Mouse (Mus musculus) thymus, adult 2 months (tissue): Measurements from ENCODE around the gene Pigp. TPM values are rescaled to one million over a fixed set of nuclear protein-coding genes. Genes with fewer than 3 reads are reported as not detected.

Source experiments
- DNase-seq: peaks from one replicate; pipeline ENCODE4 v3.0.0; 2021
- H3K27ac ChIP-seq: fragments of 200-500 bp; 2 replicates; pipeline ENCODE4 v1.5.1; 2012; ENCODE audit warnings: low read length, control low read depth; ENCODE audit not compliant: control insufficient read depth, insufficient read depth
- H3K27me3 ChIP-seq: fragments of 200-500 bp; 2 replicates; pipeline ENCODE4 v1.6.1; 2012; ENCODE audit warnings: mild to moderate bottlenecking, low read length, moderate library complexity, mixed read lengths; ENCODE audit not compliant: control insufficient read depth, insufficient read depth
- H3K36me3 ChIP-seq: fragments of 200-500 bp; 2 replicates; pipeline ENCODE4 v1.6.1; 2012; ENCODE audit warnings: mild to moderate bottlenecking, low read length, moderate library complexity; ENCODE audit not compliant: control insufficient read depth, insufficient read depth
- H3K4me1 ChIP-seq: fragments of 200-500 bp; replicated peaks from 2 replicates; pipeline ENCODE4 v1.6.1; 2012; ENCODE audit warnings: low read length; ENCODE audit not compliant: control insufficient read depth, insufficient read depth
- H3K4me3 ChIP-seq: fragments of 200-500 bp; 2 replicates; pipeline ENCODE4 v1.5.1; 2012; ENCODE audit warnings: mild to moderate bottlenecking, low read length, control low read depth, moderate library complexity; ENCODE audit not compliant: control insufficient read depth, insufficient read depth
- CTCF ChIP-seq: fragments of 200-500 bp; IDR thresholded peaks from 2 replicates; pipeline ENCODE4 v1.5.1; 2012; ENCODE audit warnings: mild to moderate bottlenecking, control low read depth, low read length, moderate library complexity, borderline replicate concordance; ENCODE audit not compliant: control insufficient read depth, poor library complexity, insufficient read depth; ENCODE audit errors: extremely low read depth
- POLR2A ChIP-seq: fragments of 200-500 bp; IDR thresholded peaks from 2 replicates; pipeline ENCODE4 v1.6.1; 2012; ENCODE audit warnings: mild to moderate bottlenecking, low read length, control low read depth, moderate library complexity; ENCODE audit not compliant: control insufficient read depth, poor library complexity, insufficient read depth; ENCODE audit errors: extremely low read depth
- WGBS: fragments of 180-500 bp; shearing (Covaris S2); methylation state at CpG from one replicate; pipeline ENCODE4 v1.1.7; 2018; 5-methylcytosine and 5-hydroxymethylcytosine counted together
- polyA plus RNA-seq: library from polyadenylated mRNA; depleted of rRNA; stranded (reverse); fragments of >200 nt; gene quantifications from 2 replicates; pipeline ENCODE4 v1.2.3, GENCODE M21; 2012

Gene Pigp
- polyA plus RNA-seq, 1 experiment, result 23.2 TPM

DNA sequence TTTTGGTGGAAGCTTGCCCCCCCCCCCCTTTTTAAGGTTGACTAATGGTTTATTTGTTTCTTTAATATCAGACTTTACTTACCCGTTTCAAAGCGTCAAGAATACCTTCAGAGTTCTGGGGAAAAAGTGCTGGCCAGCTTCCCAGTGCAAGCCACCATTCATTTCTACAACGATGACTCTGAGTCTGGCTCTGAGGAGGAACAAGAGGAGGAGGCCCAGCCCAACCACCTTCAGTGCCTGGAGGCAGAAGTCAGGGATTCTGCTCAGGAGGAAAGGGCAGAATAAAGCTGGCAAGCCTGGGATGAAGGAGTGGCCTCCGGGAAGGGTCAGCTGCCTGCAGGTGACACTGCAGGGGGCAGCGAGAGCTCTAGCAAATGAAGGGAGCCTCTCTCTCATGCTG is 36.0 kb downstream of the Pigp start:
- 50% methylated on average over 5 of the region's 5 CpGs for WGBS
- no peak for DNase-seq
- TF ChIP-seq CTCF (no peak), POLR2A (no peak)

DNA sequence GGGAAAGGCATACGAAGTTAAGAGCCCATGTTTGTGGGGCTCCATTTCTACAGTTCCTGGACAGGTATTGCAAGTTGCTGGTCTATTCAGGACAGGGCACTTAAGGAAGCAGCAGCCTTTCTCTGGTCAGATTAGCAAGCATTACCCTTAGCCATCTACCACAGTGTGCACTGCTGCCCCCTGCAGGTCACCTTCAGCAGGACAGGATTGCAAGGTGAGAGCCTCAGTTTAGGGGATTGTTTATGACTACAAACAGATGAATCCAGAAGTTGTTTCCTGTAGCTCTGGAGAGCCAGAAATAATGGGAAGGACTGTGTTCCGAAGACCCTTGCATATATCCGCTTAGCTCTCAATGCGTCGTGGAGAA is 39.8 kb downstream of the Pigp start:
- peaks cover 12% of the 10 kb centered on the region for H3K4me1 ChIP-seq
- 83% methylated on average over 5 of the region's 5 CpGs for WGBS
- H3K36me3 ChIP-seq, result no peaks in the 10 kb centered on the region
- H3K4me3 ChIP-seq, result no peak overlapping the region
- peak; percentile 68 for DNase-seq
- H3K27me3 ChIP-seq, result peaks cover 21% of the 10 kb centered on the region
- no peak overlapping the region for H3K27ac ChIP-seq
- no peak for TF ChIP-seq POLR2A
- TF ChIP-seq CTCF, result 0 out of 2 replicates have a peak, but pooled peaks have one; percentile 17

More for the DNA sequence above, 36.0 kb downstream of the Pigp start:
- Histone ChIP-seq H3K27ac (no peak overlapping the region), H3K36me3 (no peaks in the 10 kb centered on the region), H3K4me1 (no peaks in the 10 kb centered on the region), H3K27me3 (no peaks in the 10 kb centered on the region), H3K4me3 (no peak overlapping the region)

DNA sequence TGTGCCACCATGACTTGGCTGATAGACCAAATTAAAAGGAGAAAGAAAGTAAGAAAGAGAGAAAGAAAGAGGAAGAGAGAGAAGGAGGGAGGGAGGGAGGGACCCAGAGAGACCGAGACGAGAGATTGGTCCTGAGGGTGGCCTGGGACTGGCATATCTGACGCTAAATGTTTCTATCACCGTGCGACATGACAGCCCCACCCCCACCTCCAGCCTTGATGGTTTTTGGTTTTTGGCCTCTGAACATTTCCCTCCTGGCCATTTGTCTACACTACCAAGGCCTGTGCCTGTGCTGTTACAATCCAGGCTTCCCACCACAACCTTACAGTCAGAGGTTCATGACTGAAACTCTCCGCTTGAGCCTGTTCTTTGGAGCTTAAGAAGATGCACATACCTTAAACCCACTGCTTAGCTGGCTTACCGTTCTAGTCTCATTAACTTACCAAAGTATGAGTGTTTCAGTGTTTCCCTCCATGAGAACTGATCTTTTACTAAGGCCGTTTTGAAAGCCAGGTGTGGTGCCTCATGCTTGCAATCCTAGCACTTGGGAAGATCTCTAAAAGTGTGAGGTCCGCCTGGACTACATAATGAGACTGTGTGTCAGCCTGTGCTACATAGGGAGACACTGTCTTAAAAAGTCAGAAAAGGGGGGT is 40.3 kb downstream of the Pigp start:
- TF ChIP-seq POLR2A, result no peak
- TF ChIP-seq CTCF, result no peak
- no peak for DNase-seq
- no peak overlapping the region for H3K27ac ChIP-seq
- peaks cover 12% of the 10 kb centered on the region for H3K4me1 ChIP-seq
- H3K4me3 ChIP-seq, result no peak overlapping the region
- H3K36me3 ChIP-seq, result no peaks in the 10 kb centered on the region
- 95% methylated on average over 9 of the region's 9 CpGs for WGBS
- peaks cover 22% of the 10 kb centered on the region for H3K27me3 ChIP-seq

DNA sequence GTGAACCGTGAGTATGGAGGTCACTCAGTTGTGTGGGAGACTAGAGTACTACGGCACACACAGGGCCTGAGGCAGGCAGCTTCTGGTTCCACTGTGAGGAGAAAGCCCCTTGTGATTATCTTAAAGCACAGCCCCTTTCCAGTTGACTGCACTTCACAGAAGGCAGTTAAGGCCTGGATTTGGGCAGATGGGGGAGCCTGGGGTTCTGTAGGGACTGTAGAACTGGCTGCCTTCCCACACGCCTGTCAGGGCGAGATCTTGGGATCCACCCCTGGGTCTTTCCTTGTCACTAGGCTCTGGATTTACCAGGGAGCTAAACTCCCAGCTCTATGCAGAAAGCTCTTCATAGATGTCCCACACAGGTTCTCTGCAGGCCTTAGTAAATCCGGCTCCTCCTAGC is 41.2 kb downstream of the Pigp start:
- 97% methylated on average over 5 of the region's 5 CpGs for whole genome bisulfite sequencing
- H3K27me3 ChIP-seq, result peaks cover 22% of the 10 kb centered on the region

DNA sequence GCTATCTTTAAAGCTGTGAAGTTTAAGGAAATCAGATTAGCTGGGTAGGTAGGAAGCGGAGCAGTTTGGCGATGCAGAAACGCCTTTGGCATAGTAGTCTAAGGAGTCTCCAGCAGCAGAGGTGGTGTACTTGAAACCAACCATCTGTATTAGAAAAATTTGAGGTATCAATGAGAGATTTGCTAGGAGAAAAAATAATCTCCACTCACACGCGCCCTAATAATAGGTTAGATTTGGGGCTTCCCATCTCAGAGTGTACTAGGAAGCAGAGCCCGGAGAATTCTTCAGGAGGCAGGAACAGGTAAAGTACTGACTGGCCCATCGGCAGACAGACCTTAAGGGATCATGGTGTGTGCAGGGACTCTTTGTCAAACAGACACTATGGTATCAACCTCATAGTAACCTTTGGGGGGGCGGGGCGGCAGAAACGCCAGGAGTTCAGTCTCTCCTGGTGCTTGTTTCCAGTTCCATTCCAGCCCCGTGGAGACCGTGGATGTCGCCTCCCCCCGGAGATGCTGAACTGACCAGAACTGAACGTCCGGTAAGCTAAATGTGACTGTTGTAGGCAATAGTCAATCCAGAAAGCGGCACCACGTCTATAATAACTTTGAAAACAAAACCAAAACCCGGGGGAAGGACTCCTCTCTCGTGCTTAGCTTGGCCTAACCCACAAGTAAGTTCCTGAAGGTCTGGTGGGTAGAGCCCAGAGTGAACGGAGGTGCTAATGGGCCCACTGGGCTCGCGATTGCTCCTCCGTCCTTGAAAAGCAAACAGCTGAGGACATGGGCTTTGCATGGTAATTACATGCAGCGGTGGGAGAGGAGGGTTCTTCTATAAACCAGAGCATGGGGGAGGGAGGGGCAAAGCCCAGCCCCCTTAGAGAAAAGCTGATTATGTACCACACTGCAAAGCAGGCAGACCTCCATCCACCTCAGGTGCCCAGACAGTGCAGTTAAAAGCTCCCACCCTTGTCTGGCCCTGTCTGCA is 42.5 kb downstream of the Pigp start:
- DNase-seq, result no peak
- 15% methylated on average over 25 of the region's 25 CpGs for WGBS
- no peak overlapping the region for H3K27ac ChIP-seq
- H3K4me1 ChIP-seq, result peaks cover 12% of the 10 kb centered on the region
- no peaks in the 10 kb centered on the region for H3K36me3 ChIP-seq
- peaks cover 22% of the 10 kb centered on the region for H3K27me3 ChIP-seq
- peak overlapping the region; percentile 31; the same call in 1 of the 2 replicates for H3K4me3 ChIP-seq
- TF ChIP-seq CTCF (no peak), POLR2A (no peak)

More for the DNA sequence above, 41.2 kb downstream of the Pigp start:
- Histone ChIP-seq H3K36me3 (no peaks in the 10 kb centered on the region), H3K4me3 (no peak overlapping the region), H3K27ac (no peak overlapping the region), H3K4me1 (peaks cover 12% of the 10 kb centered on the region)
- DNase-seq, result no peak
- TF ChIP-seq POLR2A (no peak), CTCF (no peak)

DNA sequence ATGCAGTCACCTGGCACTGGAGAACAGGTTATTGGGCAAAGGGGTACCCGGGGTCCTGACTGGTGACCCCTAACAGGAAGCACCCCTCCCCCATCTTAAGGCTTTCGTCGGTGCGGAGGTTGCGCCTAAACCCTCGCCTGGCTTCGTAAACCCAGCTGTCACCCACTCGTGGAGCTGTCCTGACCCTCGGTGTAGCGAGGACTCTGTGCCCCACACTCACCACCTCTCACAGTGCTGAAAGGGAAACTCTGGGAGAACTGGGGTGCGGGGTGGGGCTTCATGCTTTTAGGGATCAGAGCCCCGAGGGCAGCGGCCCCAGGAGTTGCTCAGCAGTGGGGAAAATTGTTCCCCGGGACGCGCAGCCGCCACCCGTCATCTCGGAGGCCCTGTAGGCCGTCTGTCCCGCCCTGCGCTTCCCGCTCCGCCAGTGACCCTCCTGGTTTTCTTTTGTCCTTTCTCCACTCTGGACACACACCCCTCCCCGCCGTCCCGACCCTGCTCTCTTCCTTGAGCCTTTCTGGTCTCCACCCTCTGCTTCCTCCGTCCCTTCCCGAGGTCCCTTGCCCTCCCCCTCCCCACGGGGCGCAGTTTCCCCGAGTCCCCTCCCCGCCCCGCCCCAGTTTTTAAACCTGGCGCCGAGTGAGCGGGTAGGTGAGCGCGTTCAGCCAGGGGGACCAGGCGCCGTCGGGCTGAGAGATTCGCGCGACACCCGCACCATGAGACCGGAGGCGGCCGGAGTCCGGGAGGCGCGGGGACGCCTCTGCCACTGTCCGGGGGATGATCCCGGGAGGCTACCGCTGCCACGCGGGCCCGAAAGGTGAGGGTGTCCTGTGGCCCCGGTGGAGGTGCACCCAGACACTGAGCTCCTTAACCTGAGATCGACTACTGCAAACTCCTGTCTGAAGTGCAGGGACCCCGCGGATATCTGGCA is 43.6 kb downstream of the Pigp start, which contains the start of gene Ripply3:
Ripply3 (plus strand) TSS at position 640 of the 931 bp plus-strand sequence.
- no peak for TF ChIP-seq CTCF
- peak; percentile 8 for DNase-seq
- H3K4me3 ChIP-seq, result peak within 1 kb of the TSS; percentile 31
- H3K27ac ChIP-seq, result no peak within 1 kb of the TSS
- WGBS, result 5% methylated on average over 63 of the region's 63 CpGs
- H3K4me1 ChIP-seq, result peaks cover 12% of the 10 kb centered on the region
- H3K27me3 ChIP-seq, result peaks cover 22% of the 10 kb centered on the region
- no peaks in the 10 kb centered on the region for H3K36me3 ChIP-seq
